Mouse (Mus musculus): ENCODE measurements at regions not wholly inside any gene's neighbourhood (a gene's known extent, or its start where the extent isn't known, plus 50 kb on each side); places are given as distances from the start of the nearest gene placed in this dataset.
"Not testable (repeated sequence)": the region's sequence is repeated elsewhere in the genome, so short reads cannot be mapped to it uniquely, and the experiment has no call there.

DNA sequence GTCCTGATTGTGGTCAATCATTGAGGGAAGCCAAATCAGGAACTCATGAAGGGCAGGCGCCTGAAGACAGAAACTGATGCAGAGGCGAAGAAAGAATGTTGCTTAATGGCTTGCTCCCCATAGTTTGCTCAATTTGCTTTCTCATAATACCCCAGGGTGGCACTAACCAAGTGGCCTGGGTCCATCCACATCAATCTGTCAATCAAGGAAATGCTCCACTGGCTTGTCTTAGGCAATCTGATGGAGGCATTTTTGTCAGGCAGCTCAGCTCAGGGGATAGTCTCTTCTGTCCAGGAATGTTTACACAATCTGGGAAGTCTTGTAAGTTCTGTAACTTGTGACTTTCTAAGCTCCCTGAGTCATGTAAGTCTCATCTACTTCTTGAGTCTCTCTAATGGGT is 50.0 kb upstream of the Klhl24 start:
- DNase-seq (ENCODE audit: low read depth, low spot score), result no peak

GRCm38 (mm10) chr16:20035166-20035565 is 52.3 kb upstream of the Klhl6 start:
- DNase-seq (ENCODE audit: low read depth, low spot score), result not testable (repeated sequence)

DNA sequence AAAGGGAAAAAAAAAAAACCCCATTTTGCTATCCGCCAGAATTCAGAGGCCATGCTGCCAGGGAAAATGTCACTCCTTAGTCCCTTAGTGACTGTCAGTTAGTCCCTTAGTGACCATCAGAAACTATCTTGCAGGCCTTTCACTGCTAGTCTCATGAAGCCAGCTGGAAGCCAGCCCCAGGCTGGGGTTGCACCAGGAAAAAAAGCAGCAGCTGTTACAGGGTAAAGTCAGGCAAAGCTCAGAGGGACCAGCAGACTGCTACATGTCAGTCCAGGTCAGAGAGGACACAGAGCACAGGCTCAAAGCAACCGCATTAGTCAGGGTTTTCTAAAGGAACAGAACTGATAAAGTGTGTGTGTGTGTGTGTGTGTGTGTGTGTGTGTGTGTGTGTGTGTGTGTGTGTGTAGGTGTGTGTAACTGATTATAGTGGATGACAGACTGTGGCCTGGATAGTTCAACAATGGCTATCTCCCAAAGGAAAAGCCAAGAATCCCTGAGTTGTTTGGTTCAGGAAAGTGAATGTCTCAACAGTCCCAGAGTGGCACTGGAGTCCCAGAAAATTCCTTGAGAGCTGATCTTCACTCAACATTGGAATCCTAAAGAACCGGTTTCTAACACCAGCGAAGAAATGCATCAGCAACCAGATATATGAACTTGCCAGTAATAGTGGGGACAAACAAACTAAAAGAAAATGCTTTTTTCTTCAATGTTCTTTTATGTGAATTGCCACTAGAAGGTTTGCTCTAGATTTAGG is 49.7 kb upstream of the Klhl6 start:
- DNase-seq (ENCODE audit: low read depth, low spot score), result peak; percentile 6
